Mouse (Mus musculus): ENCODE results near the gene Plcb3. TPM values are rescaled to one million over a fixed set of nuclear protein-coding genes. Genes with fewer than 3 reads are reported as not detected.
A peak's percentile ranks its signal among the peaks of the same experiment; 100 is the strongest.

Plcb3 gene
- polyA plus RNA-seq, 1 experiment from 2014 or later, result 41.5 TPM

- H3K27ac ChIP-seq, result peak overlapping the region; percentile 41; the same call in 1 of the 2 replicates
- no peaks in the 10 kb centered on the region for H3K9me3 ChIP-seq
- no peaks in the 10 kb centered on the region for H3K27me3 ChIP-seq
- H3K9ac ChIP-seq, result peak overlapping the region; percentile 63; the same call in 1 of the 2 replicates
- peak overlapping the region; percentile 66; the same call in 1 of the 2 replicates for H3K4me3 ChIP-seq
- ATAC-seq (ENCODE audit: insufficient number of reproducible peaks, insufficient read depth, low FRiP score, low TSS enrichment, low read depth), result no peak
- peaks cover 50% of the 10 kb centered on the region for H3K4me1 ChIP-seq
- H3K4me2 ChIP-seq, result peak overlapping the region; percentile 85
- H3K36me3 ChIP-seq, result peaks cover 33% of the 10 kb centered on the region
- WGBS, result 77% methylated on average over 13 of the region's 13 CpGs
Observed at GRCm38 (mm10) chr19:6977759-6978638, 1.7 kb upstream of the Plcb3 start.

GRCm38 (mm10) chr19:6974211-6975205 is 1.8 kb downstream of the Plcb3 start, which contains the start of gene Ppp1r14b:
Gene Ppp1r14b, plus strand, starts transcription at chr19:6974968.
- Histone ChIP-seq H3K9ac (peak within 1 kb of the TSS; percentile 83), H3K4me1 (peaks cover 73% of the 10 kb centered on the region)
- WGBS, result under 1% methylated on average over 82 of the region's 84 CpGs

GRCm38 (mm10) chr19:6973581-6974190 is 2.6 kb downstream of the Plcb3 start:
- peaks cover 72% of the 10 kb centered on the region for H3K4me1 ChIP-seq
- H3K4me2 ChIP-seq, result peak overlapping the region; percentile 90
- peak overlapping the region; percentile 60 for H3K27ac ChIP-seq
- no peaks in the 10 kb centered on the region for H3K9me3 ChIP-seq
- peak overlapping the region; percentile 72 for H3K4me3 ChIP-seq
- H3K27me3 ChIP-seq, result no peaks in the 10 kb centered on the region
- no peak for ATAC-seq (ENCODE audit: insufficient number of reproducible peaks, insufficient read depth, low FRiP score, low TSS enrichment, low read depth)
- peak overlapping the region; percentile 83 for H3K9ac ChIP-seq
- H3K36me3 ChIP-seq, result peaks cover 21% of the 10 kb centered on the region
- 37% methylated on average over 12 of the region's 12 CpGs for WGBS

More at GRCm38 (mm10) chr19:6974211-6975205, 1.8 kb downstream of the Plcb3 start, which contains the start of gene Ppp1r14b:
- Histone ChIP-seq H3K4me3 (peak within 1 kb of the TSS; percentile 72), H3K9me3 (no peaks in the 10 kb centered on the region), H3K36me3 (peaks cover 23% of the 10 kb centered on the region), H3K27me3 (no peaks in the 10 kb centered on the region), H3K4me2 (peak within 1 kb of the TSS; percentile 90), H3K27ac (peak within 1 kb of the TSS; percentile 89)
- ATAC-seq (ENCODE audit: insufficient number of reproducible peaks, insufficient read depth, low FRiP score, low TSS enrichment, low read depth), result peak; percentile 63

GRCm38 (mm10) chr19:6972247-6972917 is 3.9 kb downstream of the Plcb3 start:
- Histone ChIP-seq H3K4me3 (no peak overlapping the region), H3K9me3 (no peaks in the 10 kb centered on the region), H3K4me1 (peaks cover 71% of the 10 kb centered on the region), H3K4me2 (no peak overlapping the region), H3K36me3 (peaks cover 7% of the 10 kb centered on the region), H3K27ac (no peak overlapping the region), H3K9ac (no peak overlapping the region), H3K27me3 (no peaks in the 10 kb centered on the region)
- WGBS, result 76% methylated on average over 13 of the region's 13 CpGs
- no peak for ATAC-seq (ENCODE audit: insufficient number of reproducible peaks, insufficient read depth, low FRiP score, low TSS enrichment, low read depth)

- H3K4me2 ChIP-seq, result no peak overlapping the region
- peaks cover 7% of the 10 kb centered on the region; the same call in 1 of the 2 replicates for H3K36me3 ChIP-seq
- H3K4me3 ChIP-seq, result no peak overlapping the region
- H3K9me3 ChIP-seq, result no peaks in the 10 kb centered on the region
- peaks cover 65% of the 10 kb centered on the region for H3K4me1 ChIP-seq
- H3K9ac ChIP-seq, result peak overlapping the region; percentile 41; the same call in 1 of the 2 replicates
- ATAC-seq (ENCODE audit: insufficient number of reproducible peaks, insufficient read depth, low FRiP score, low TSS enrichment, low read depth), result no peak
- 24% methylated on average over 6 of the region's 6 CpGs for WGBS
- no peaks in the 10 kb centered on the region for H3K27me3 ChIP-seq
- peak overlapping the region; percentile 11; the same call in 1 of the 2 replicates for H3K27ac ChIP-seq
Observed at GRCm38 (mm10) chr19:6971644-6972043, 4.6 kb downstream of the Plcb3 start.

- H3K4me3 ChIP-seq, result peak overlapping the region; percentile 69
Observed at GRCm38 (mm10) chr19:6970460-6971085, 5.7 kb downstream of the Plcb3 start.

GRCm38 (mm10) chr19:6969665-6970381 is 6.4 kb downstream of the Plcb3 start:
- Histone ChIP-seq H3K9ac (peak overlapping the region; percentile 81), H3K27ac (peak overlapping the region; percentile 57), H3K36me3 (peaks cover 23% of the 10 kb centered on the region), H3K4me2 (peak overlapping the region; percentile 83), H3K4me3 (peak overlapping the region; percentile 69), H3K9me3 (no peaks in the 10 kb centered on the region), H3K4me1 (peaks cover 55% of the 10 kb centered on the region), H3K27me3 (no peaks in the 10 kb centered on the region)
- ATAC-seq (ENCODE audit: insufficient number of reproducible peaks, insufficient read depth, low FRiP score, low TSS enrichment, low read depth), result peak; percentile 46
- WGBS, result under 1% methylated on average over 52 of the region's 55 CpGs

More at GRCm38 (mm10) chr19:6970460-6971085, 5.7 kb downstream of the Plcb3 start:
- H3K27me3 ChIP-seq, result no peaks in the 10 kb centered on the region
- H3K9ac ChIP-seq, result peak overlapping the region; percentile 81; the same call in 1 of the 2 replicates
- peaks cover 55% of the 10 kb centered on the region for H3K4me1 ChIP-seq
- H3K36me3 ChIP-seq, result peaks cover 16% of the 10 kb centered on the region
- H3K4me2 ChIP-seq, result peak overlapping the region; percentile 83
- H3K9me3 ChIP-seq, result no peaks in the 10 kb centered on the region
- WGBS, result 18% methylated on average over 11 of the region's 11 CpGs
- no peak overlapping the region for H3K27ac ChIP-seq
- no peak for ATAC-seq (ENCODE audit: insufficient number of reproducible peaks, insufficient read depth, low FRiP score, low TSS enrichment, low read depth)

- Histone ChIP-seq H3K9ac (peak overlapping the region; percentile 81), H3K4me3 (peak overlapping the region; percentile 69), H3K36me3 (peaks cover 29% of the 10 kb centered on the region), H3K27ac (peak overlapping the region; percentile 57), H3K4me2 (peak overlapping the region; percentile 83), H3K9me3 (no peaks in the 10 kb centered on the region), H3K4me1 (peaks cover 55% of the 10 kb centered on the region), H3K27me3 (no peaks in the 10 kb centered on the region)
- ATAC-seq (ENCODE audit: insufficient number of reproducible peaks, insufficient read depth, low FRiP score, low TSS enrichment, low read depth), result peak; percentile 10; the same call in 1 of the 2 replicates
- WGBS, result under 1% methylated on average over 20 of the region's 20 CpGs
Observed at GRCm38 (mm10) chr19:6969291-6969664, 7.0 kb downstream of the Plcb3 start.

GRCm38 (mm10) chr19:6968491-6969271 is 7.6 kb downstream of the Plcb3 start:
- H3K27me3 ChIP-seq, result no peaks in the 10 kb centered on the region
- peak overlapping the region; percentile 83 for H3K4me2 ChIP-seq
- H3K4me3 ChIP-seq, result peak overlapping the region; percentile 69
- no peaks in the 10 kb centered on the region for H3K9me3 ChIP-seq
- peaks cover 32% of the 10 kb centered on the region for H3K36me3 ChIP-seq
- H3K27ac ChIP-seq, result peak overlapping the region; percentile 57; the same call in 1 of the 2 replicates
- no peak for ATAC-seq (ENCODE audit: insufficient number of reproducible peaks, insufficient read depth, low FRiP score, low TSS enrichment, low read depth)
- H3K4me1 ChIP-seq, result peaks cover 50% of the 10 kb centered on the region
- 10% methylated on average over 15 of the region's 15 CpGs for WGBS
- peak overlapping the region; percentile 81 for H3K9ac ChIP-seq
